18 mouse cellular contexts compared by ENCODE assay signal in the genomic region with DNA sequence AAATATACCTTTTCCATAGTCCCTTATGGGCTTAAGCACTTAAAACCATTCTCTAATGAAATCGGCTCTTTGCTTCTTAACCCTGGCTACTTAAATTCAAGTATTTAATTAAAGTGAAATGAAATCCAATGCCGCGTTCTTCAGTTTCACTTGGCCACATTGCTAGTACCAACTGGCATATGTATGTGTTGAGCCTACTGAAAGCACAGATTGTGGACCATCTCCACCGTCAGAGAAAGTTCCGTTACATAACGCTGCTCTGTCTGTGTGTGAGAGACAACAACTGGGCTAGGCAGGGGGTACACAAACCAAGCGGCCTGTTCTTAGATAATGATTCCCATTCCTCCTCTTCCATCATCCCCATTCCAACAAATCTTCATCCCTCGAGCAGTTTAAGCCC. TPM values are rescaled to one million over a fixed set of nuclear protein-coding genes. Genes with fewer than 3 reads are reported as not detected.
DNase-seq lines count a peak whose midpoint lies in the region; ATAC-seq lines count a peak whose summit lies in the region.
"Had no signal": no experiment of that assay in that cellular context is flagged by ENCODE, and none has a peak within 500 bp of the region (broad histone marks: within the 10 kb centered on the region; RNA-seq: fewer than 3 reads in every experiment).

No protein-coding gene starts in this region.

- no peak for ATAC-seq in cerebellum, adult (ENCODE audit: insufficient number of reproducible peaks, low FRiP score, low TSS enrichment)
- ATAC-seq: forebrain, embryonic 14.5 days; forebrain, embryonic 16.5 days had no signal

- DNase-seq in layer of hippocampus, adult 11-12 months (ENCODE audit: low spot score), result peak; percentile 20
- no peak for DNase-seq in layer of hippocampus, postnatal 25 days (ENCODE audit: extremely low spot score in 1 of 2, low spot score in 1 of 2)
- peak; percentile 69 for DNase-seq in brain, adult 2 months (ENCODE audit: low read depth, low spot score)
- peak; percentile 55 for DNase-seq in skeletal muscle tissue, adult 2 months (ENCODE audit: low read depth, low spot score)
- DNase-seq in spleen, postnatal 4 days (ENCODE audit: low spot score in 2 of 2), result no peak
- DNase-seq: adrenal gland, adult 2 months; adrenal gland, postnatal 10 days; adrenal gland, postnatal 25 days; cerebellum, adult 11 months; cerebellum, adult 18-20 months; cerebellum, adult 8-10 months; cerebellum, adult 9-11 months; cerebellum, postnatal 14 days; cerebellum, postnatal 36 days; embryo, embryonic 11 days had no signal

RNA-seq across cellular contexts. Expression of gene Tcp11l2, which starts 12.0 kb away (rescaled TPM):
- 10 to 100 TPM; 27.0 to 28.1 TPM for total RNA-seq in layer of hippocampus, postnatal 25 days (2021)

RNA-seq across cellular contexts. Expression of gene Ckap4, which starts 30.6 kb away (rescaled TPM):
- 10 to 100 TPM; 19.2 to 21.9 TPM for total RNA-seq in layer of hippocampus, postnatal 25 days (2021)

RNA-seq across cellular contexts. Expression of gene Polr3b, which starts 57.7 kb away (rescaled TPM):
- total RNA-seq in layer of hippocampus, postnatal 25 days (2021), result 10 to 100 TPM; 15.6 to 15.7 TPM

Comparison
In these comparisons a context has a peak if more than half of its experiments do, and no peak if none do; other contexts are left out.
1. DNase-seq: peak in layer of hippocampus, adult 11-12 months (single experiment), brain, adult 2 months (single experiment) and skeletal muscle tissue, adult 2 months (single experiment); none in layer of hippocampus, postnatal 25 days (0 of 2) and spleen, postnatal 4 days (0 of 2).